Mouse (Mus musculus) mesoderm, embryonic 11.5 days (tissue): ENCODE measurements around the gene Smap2.

Experiments
- DNase-seq: peaks from one replicate; pipeline ENCODE4 v3.0.0-alpha.2; 2012; ENCODE audit warnings: low read depth, low spot score

The Smap2 gene

GRCm38 (mm10) chr4:120975428-120975734, 41.7 kb downstream of the Smap2 start:
- no peak for DNase-seq

- DNase-seq: no peak
Measured at GRCm38 (mm10) chr4:120974711-120975427, 42.2 kb downstream of the Smap2 start.

- DNase-seq: no peak
Measured at GRCm38 (mm10) chr4:120971842-120972241, 45.2 kb downstream of the Smap2 start.

GRCm38 (mm10) chr4:120969382-120970146, 47.5 kb downstream of the Smap2 start:
- DNase-seq: peak; percentile 47

GRCm38 (mm10) chr4:120968486-120968885, 48.6 kb downstream of the Smap2 start:
- no peak for DNase-seq

GRCm38 (mm10) chr4:120955586-120955985, 61.5 kb downstream of the Smap2 start:
- no peak for DNase-seq

- DNase-seq: no peak
Measured at GRCm38 (mm10) chr4:120953667-120954066, 63.4 kb downstream of the Smap2 start.

- no peak for DNase-seq
Measured at GRCm38 (mm10) chr4:120953038-120953437, 64.0 kb downstream of the Smap2 start.

- DNase-seq: no peak
Measured at GRCm38 (mm10) chr4:120952163-120952562, 64.9 kb downstream of the Smap2 start.

- DNase-seq: peak; percentile 91
Measured at GRCm38 (mm10) chr4:120951428-120951973, 65.5 kb downstream of the Smap2 start, which contains the start of gene Zfp69. TSS of gene Zfp69 (minus strand) at chr4:120951699.

GRCm38 (mm10) chr4:120950763-120951427, 66.2 kb downstream of the Smap2 start:
- DNase-seq: peak; percentile 14

GRCm38 (mm10) chr4:120948938-120949337, 68.1 kb downstream of the Smap2 start:
- no peak for DNase-seq

GRCm38 (mm10) chr4:120935006-120935405, 82.0 kb downstream of the Smap2 start:
- DNase-seq: no peak

GRCm38 (mm10) chr4:120930736-120931135, 86.3 kb downstream of the Smap2 start:
- no peak for DNase-seq

GRCm38 (mm10) chr4:120928686-120929085, 88.4 kb downstream of the Smap2 start:
- no peak for DNase-seq

GRCm38 (mm10) chr4:120925386-120925785, 91.7 kb downstream of the Smap2 start:
- peak; percentile 12 for DNase-seq

GRCm38 (mm10) chr4:120924554-120925299, 92.3 kb downstream of the Smap2 start, which contains the start of gene Exo5:
TSS of gene Exo5 (minus strand) at chr4:120925017.
- DNase-seq: peak; percentile 95

GRCm38 (mm10) chr4:120921461-120921860, 95.6 kb downstream of the Smap2 start:
- DNase-seq: no peak
